Mouse (Mus musculus) ES-E14 (cell line): ENCODE data around the gene Erlin1. TPM values are rescaled to one million over a fixed set of nuclear protein-coding genes. Genes with fewer than 3 reads are reported as not detected.

Experiments used
- DNase-seq: peaks from one replicate; pipeline ENCODE4 v3.0.0-alpha.2; 2013; ENCODE audit warnings: low read depth, low spot score
- H3K27ac ChIP-seq: 2 replicates; pipeline ENCODE4 v1.5.1; 2012; ENCODE audit warnings: low read depth, mild to moderate bottlenecking, low read length, moderate library complexity, mixed read lengths; ENCODE audit not compliant: poor library complexity, insufficient read depth, severe bottlenecking
- H3K36me3 ChIP-seq: 2 replicates; pipeline ENCODE4 v1.6.1; 2012; ENCODE audit warnings: mild to moderate bottlenecking, low read length, moderate library complexity, mixed read lengths; ENCODE audit not compliant: control insufficient read depth, poor library complexity, insufficient read depth, severe bottlenecking
- H3K4me1 ChIP-seq, 2 experiments: fragments of 150-350 bp in 1 of 2; sonication (generic) in 1 of 2; 2 replicates each; pipeline ENCODE4 v1.6.1; 2012; ENCODE audit warnings: low read length in 2 of 2, mild to moderate bottlenecking in 1 of 2, mixed read lengths in 1 of 2; ENCODE audit not compliant: control insufficient read depth in 2 of 2, insufficient read depth in 2 of 2, poor library complexity in 1 of 2
- H3K4me3 ChIP-seq, 2 experiments: fragments of 150-350 bp in 1 of 2; sonication (generic) in 1 of 2; 2 replicates each; pipeline ENCODE4 v1.5.1; 2012; ENCODE audit warnings: low read length in 2 of 2, low read depth in 1 of 2, mild to moderate bottlenecking in 1 of 2, mixed read lengths in 1 of 2; ENCODE audit not compliant: insufficient read depth in 1 of 2, poor library complexity in 1 of 2, severe bottlenecking in 1 of 2
- H3K9ac ChIP-seq: 2 replicates; pipeline ENCODE4 v1.6.1; 2012; ENCODE audit warnings: low read depth, mild to moderate bottlenecking, low read length, mixed read lengths; ENCODE audit not compliant: poor library complexity, insufficient read depth, severe bottlenecking
- H3K9me3 ChIP-seq: fragments of 150-350 bp; sonication (generic); 2 replicates; pipeline ENCODE4 v1.6.1; 2012; ENCODE audit warnings: low read depth, mild to moderate bottlenecking, low read length; ENCODE audit not compliant: control insufficient read depth, insufficient read depth
- CHD2 ChIP-seq: IDR thresholded peaks from 2 replicates; pipeline ENCODE4 v1.6.1; 2014; ENCODE audit warnings: mild to moderate bottlenecking, low read depth, low read length, inconsistent platforms
- HCFC1 ChIP-seq: IDR thresholded peaks from 2 replicates; pipeline ENCODE4 v1.6.1; 2012; ENCODE audit warnings: low read length, inconsistent platforms, borderline replicate concordance; ENCODE audit not compliant: insufficient read depth
- MAFK ChIP-seq: IDR thresholded peaks from 2 replicates; pipeline ENCODE4 v1.6.1; 2014; ENCODE audit warnings: mild to moderate bottlenecking, low read depth, low read length, inconsistent platforms; ENCODE audit not compliant: insufficient read depth
- ZC3H11A ChIP-seq: IDR thresholded peaks from 2 replicates; pipeline ENCODE4 v1.6.1; 2012; ENCODE audit warnings: low read depth, mild to moderate bottlenecking, inconsistent platforms, low read length, borderline replicate concordance
- ZNF384 ChIP-seq: IDR thresholded peaks from 2 replicates; pipeline ENCODE4 v1.6.1; 2012; ENCODE audit warnings: low read depth, low read length, inconsistent platforms
- in situ Hi-C, 2 experiments: fragments of 600-800 bp; cut with MboI; formaldehyde crosslinking; loops; one replicate each; pipeline ENCODE4 v1.15.1; 2025; ENCODE audit warnings: low sequenced_read_pairs in 2 of 2, inconsistent platforms in 1 of 2; ENCODE audit not compliant: unreplicated experiment in 2 of 2
- total RNA-seq: library from RNA; depleted of rRNA; stranded (reverse); fragments of 300-350 nt; gene quantifications from 2 replicates; pipeline ENCODE4 v1.2.3, GENCODE M21; 2012

The Erlin1 gene
- total RNA-seq, 1 experiment, result 22.7 TPM

GRCm38 (mm10) chr19:44004261-44004660 is 65.3 kb downstream of the Erlin1 start:
- Histone ChIP-seq H3K36me3 (no peaks in the 10 kb centered on the region), H3K27ac (no peak overlapping the region)
- in situ Hi-C loops, result no loop called here

DNA sequence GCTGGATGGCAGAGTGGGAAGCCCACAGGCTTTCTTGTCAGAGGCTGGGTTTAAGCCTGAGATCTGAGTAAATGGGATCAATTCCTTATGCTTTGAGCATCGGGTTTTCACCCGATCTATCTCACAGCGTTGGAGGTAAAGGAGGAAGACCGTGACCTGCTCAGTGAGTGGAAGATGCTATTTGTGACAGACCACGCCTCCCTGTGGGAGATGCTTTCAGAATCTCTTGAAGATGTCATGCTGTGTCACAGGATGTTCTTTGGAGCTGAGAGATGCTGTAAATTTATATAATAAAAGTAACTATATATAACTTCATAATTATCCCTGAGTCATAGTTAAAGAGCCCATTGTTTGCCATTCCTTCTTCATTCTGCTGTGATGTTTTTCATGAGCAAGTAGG is 68.9 kb downstream of the Erlin1 start:
- H3K4me1 ChIP-seq, result no peaks in the 10 kb centered on the region
- no peak overlapping the region for H3K4me3 ChIP-seq
- TF ChIP-seq HCFC1, result no peak
- TF ChIP-seq ZNF384, result no peak
- TF ChIP-seq CHD2, result no peak
- TF ChIP-seq MAFK, result no peak
- H3K9me3 ChIP-seq, result no peaks in the 10 kb centered on the region
- H3K27ac ChIP-seq, result no peak overlapping the region
- no peak overlapping the region for H3K9ac ChIP-seq
- in situ Hi-C loops, result no loop called here
- no peak for DNase-seq
- H3K36me3 ChIP-seq, result no peaks in the 10 kb centered on the region

More at GRCm38 (mm10) chr19:44004261-44004660, 65.3 kb downstream of the Erlin1 start:
- no peaks in the 10 kb centered on the region for H3K9me3 ChIP-seq
- no peak for DNase-seq
- peaks cover 1 to 2% of the 10 kb centered on the region in 2 experiments; a peak in 1 of 4 replicates for H3K4me1 ChIP-seq
- H3K4me3 ChIP-seq, result no peak overlapping the region
- TF ChIP-seq CHD2 (no peak), MAFK (no peak), ZNF384 (no peak), ZC3H11A (no peak)
- H3K9ac ChIP-seq, result no peak overlapping the region

- H3K4me3 ChIP-seq, result no peak overlapping the region
- no peak overlapping the region for H3K27ac ChIP-seq
- H3K36me3 ChIP-seq, result no peaks in the 10 kb centered on the region
- no peak for TF ChIP-seq MAFK
- no peak for TF ChIP-seq ZC3H11A
- TF ChIP-seq CHD2, result no peak
- no peak for TF ChIP-seq HCFC1
- TF ChIP-seq ZNF384, result no peak
- H3K9ac ChIP-seq, result no peak overlapping the region
- no peak for DNase-seq
- no peaks in the 10 kb centered on the region for H3K4me1 ChIP-seq
- no peaks in the 10 kb centered on the region for H3K9me3 ChIP-seq
- in situ Hi-C loops, result no loop called here
These were observed 69.5 kb downstream of the Erlin1 start for GRCm38 (mm10) chr19:44000061-44000460.

DNA sequence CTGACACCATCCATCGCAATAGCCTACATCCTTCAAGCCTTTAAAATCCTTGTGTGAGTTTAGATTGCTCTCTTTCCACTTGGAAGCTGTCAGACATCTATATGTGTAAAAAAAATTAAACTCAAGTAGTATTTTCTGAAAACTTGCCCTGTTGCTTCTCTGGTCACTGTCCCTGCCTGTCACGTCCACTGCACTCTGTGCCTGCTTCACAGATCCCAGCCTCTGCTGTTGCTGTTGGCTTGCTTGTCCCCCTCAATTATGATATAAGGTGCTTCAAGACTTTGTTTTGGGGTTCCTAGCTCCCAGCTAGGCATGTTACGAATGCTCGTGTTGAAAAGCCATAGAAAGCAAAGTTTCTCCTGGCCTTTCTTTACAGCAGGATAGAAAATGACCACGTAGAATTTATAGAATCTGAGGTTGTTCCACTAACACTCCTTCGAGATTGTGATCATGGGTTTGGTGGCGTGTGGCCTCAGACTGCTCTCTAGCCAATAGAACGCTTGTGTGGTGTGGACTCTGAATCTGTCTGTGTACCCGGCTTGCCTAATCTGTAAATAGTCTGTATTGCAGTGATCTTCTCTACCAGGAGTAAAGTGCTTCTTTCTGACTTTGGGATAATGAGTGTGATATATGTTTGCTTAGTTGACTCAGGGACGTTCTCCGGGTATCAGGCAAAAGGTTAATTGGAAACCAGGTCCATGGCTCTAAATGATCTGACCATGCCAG is 70.6 kb downstream of the Erlin1 start:
- Histone ChIP-seq H3K4me3 (no peak overlapping the region), H3K9ac (no peak overlapping the region), H3K4me1 (no peaks in the 10 kb centered on the region), H3K9me3 (no peaks in the 10 kb centered on the region), H3K27ac (no peak overlapping the region), H3K36me3 (no peaks in the 10 kb centered on the region)
- DNase-seq, result no peak
- TF ChIP-seq CHD2, result no peak
- TF ChIP-seq ZNF384, result no peak
- TF ChIP-seq ZC3H11A, result no peak
- TF ChIP-seq MAFK, result no peak
- TF ChIP-seq HCFC1, result no peak
- in situ Hi-C loops, result no loop called here

- Histone ChIP-seq H3K4me3 (0 out of 4 replicates have a peak overlapping the region, but pooled peaks of 1 of the 2 experiments have one; percentile 43), H3K36me3 (no peaks in the 10 kb centered on the region), H3K27ac (no peak overlapping the region), H3K9me3 (no peaks in the 10 kb centered on the region), H3K4me1 (no peaks in the 10 kb centered on the region), H3K9ac (no peak overlapping the region)
- TF ChIP-seq ZNF384, result no peak
- DNase-seq, result no peak
- in situ Hi-C loops, result no loop called here
These were observed 71.5 kb downstream of the Erlin1 start for GRCm38 (mm10) chr19:43998101-43998500.
